Mouse (Mus musculus) adrenal gland, adult 2 months (tissue): ENCODE data around the gene Dhx16. TPM values are rescaled to one million over a fixed set of nuclear protein-coding genes. Genes with fewer than 3 reads are reported as not detected.
"Not testable (repeated sequence)": the region's sequence is repeated elsewhere in the genome, so short reads cannot be mapped to it uniquely, and the experiment has no call there.

Experiments
- DNase-seq: peaks from one replicate; pipeline ENCODE4 v3.0.0; 2021
- microRNA-seq, 2 experiments: library from miRNA; unstranded; fragments of <30 nt; microRNA quantifications; one replicate each; pipeline ENCODE4 v1.2.0; 2021
- polyA plus RNA-seq: library from polyadenylated mRNA; depleted of rRNA; stranded (reverse); fragments of >200 nt; gene quantifications from 2 replicates; pipeline ENCODE4 v1.2.3, GENCODE M21; 2012; rRNA removed
- total RNA-seq, 2 experiments: library from RNA; stranded (reverse); gene quantifications; 2 replicates each; pipeline ENCODE4 v1.2.3; 2021

Dhx16 gene
- total and polyA plus RNA-seq, 3 experiments = 40.5 to 46.2 (median 46.1) TPM

GRCm38 (mm10) chr17:35920384-35920783, 40.8 kb downstream of the Dhx16 start:
- no peak for DNase-seq

GRCm38 (mm10) chr17:35920862-35921562, 41.4 kb downstream of the Dhx16 start:
- DNase-seq = no peak

GRCm38 (mm10) chr17:35921710-35922109, 42.1 kb downstream of the Dhx16 start:
- no peak for DNase-seq

- no peak for DNase-seq
Measured at GRCm38 (mm10) chr17:35922566-35922965, 42.9 kb downstream of the Dhx16 start.

- no peak for DNase-seq
Measured at GRCm38 (mm10) chr17:35923281-35923680, 43.7 kb downstream of the Dhx16 start.

GRCm38 (mm10) chr17:35927471-35927870, 47.9 kb downstream of the Dhx16 start:
- DNase-seq = no peak

- no peak for DNase-seq
Measured at GRCm38 (mm10) chr17:35929534-35929933, 49.9 kb downstream of the Dhx16 start.

GRCm38 (mm10) chr17:35930627-35931026, 51.0 kb downstream of the Dhx16 start:
- DNase-seq = no peak

GRCm38 (mm10) chr17:35932608-35933007, 53.0 kb downstream of the Dhx16 start:
- peak; percentile 1 for DNase-seq

GRCm38 (mm10) chr17:35935763-35936162, 56.1 kb downstream of the Dhx16 start:
- DNase-seq = not testable (repeated sequence)

GRCm38 (mm10) chr17:35937700-35938348, 58.2 kb downstream of the Dhx16 start:
- DNase-seq = no peak

GRCm38 (mm10) chr17:35939108-35939507, 59.5 kb downstream of the Dhx16 start:
- no peak for DNase-seq

- no peak for DNase-seq
Measured at GRCm38 (mm10) chr17:35939941-35940340, 60.3 kb downstream of the Dhx16 start.

Small RNA genes lying within 50 kb of the gene (microRNA-seq; reads per million reads assigned to microRNA genes)
- 0.88 to 1.2 reads per million in 2 experiments for gene Gm28033
- gene Mir1894 = 0 to 0.41 reads per million in 2 experiments

Other genes starting within 250 kb of the Dhx16 start
- not detected for gene Mucl3, start 236.1 kb upstream of the Dhx16 start, total RNA-seq
- gene Mucl3, start 236.1 kb upstream of the Dhx16 start, polyA plus RNA-seq = 0.18 TPM in 1 of 2 replicates, not detected in the other
- gene Vars2, start 212.2 kb upstream of the Dhx16 start, total RNA-seq = 10 to 100 TPM; 36.4 to 38.6 TPM
- gene Vars2, start 212.2 kb upstream of the Dhx16 start, polyA plus RNA-seq = 75.5 and 77.3 TPM in 2 replicates
- gene Gtf2h4, start 206.1 kb upstream of the Dhx16 start, total RNA-seq = 10 to 100 TPM; 18.6 to 25.3 TPM
- gene Gtf2h4, start 206.1 kb upstream of the Dhx16 start, polyA plus RNA-seq = 22.5 and 23.4 TPM in 2 replicates
- 10 to 100 TPM; 30.0 to 58.8 TPM for gene Ddr1, start 175.2 kb upstream of the Dhx16 start, total RNA-seq
- gene Ddr1, start 175.2 kb upstream of the Dhx16 start, polyA plus RNA-seq = 58.0 and 61.6 TPM in 2 replicates
- gene Ier3, start 58.1 kb upstream of the Dhx16 start, total RNA-seq = 10 to 100 TPM in 1 of 2 experiments, 1 to 10 TPM in 1; 9.6 to 13.8 TPM
- gene Ier3, start 58.1 kb upstream of the Dhx16 start, polyA plus RNA-seq = 17.1 and 17.6 TPM in 2 replicates
- gene Flot1, start 56.6 kb upstream of the Dhx16 start, total RNA-seq = 10 to 100 TPM; 59.0 to 74.4 TPM
- 61.0 and 66.2 TPM in 2 replicates for gene Flot1, start 56.6 kb upstream of the Dhx16 start, polyA plus RNA-seq
- 100 to 1,000 TPM; 152 to 198 TPM for gene Tubb5, start 41.5 kb upstream of the Dhx16 start, total RNA-seq
- gene Tubb5, start 41.5 kb upstream of the Dhx16 start, polyA plus RNA-seq = 137 and 156 TPM in 2 replicates
- gene Mdc1, start 38.3 kb upstream of the Dhx16 start, total RNA-seq = 10 to 100 TPM; 15.4 to 20.8 TPM
- 3.6 and 5.9 TPM in 2 replicates for gene Mdc1, start 38.3 kb upstream of the Dhx16 start, polyA plus RNA-seq
- 1 to 10 TPM; 3.3 to 4.8 TPM for gene Nrm, start 18.5 kb upstream of the Dhx16 start, total RNA-seq
- gene Nrm, start 18.5 kb upstream of the Dhx16 start, polyA plus RNA-seq = 9.3 and 11.7 TPM in 2 replicates
- gene Ppp1r18, start 14.2 kb upstream of the Dhx16 start, total RNA-seq = 10 to 100 TPM; 27.3 to 42.6 TPM
- gene Ppp1r18, start 14.2 kb upstream of the Dhx16 start, polyA plus RNA-seq = 37.3 and 45.3 TPM in 2 replicates
- gene 2310061I04Rik, start 17.6 kb downstream of the Dhx16 start, total RNA-seq = 10 to 100 TPM; 51.6 to 52.6 TPM
- 112 and 122 TPM in 2 replicates for gene 2310061I04Rik, start 17.6 kb downstream of the Dhx16 start, polyA plus RNA-seq
- 10 to 100 TPM; 27.4 to 40.0 TPM for gene Atat1, start 30.3 kb downstream of the Dhx16 start, total RNA-seq
- gene Atat1, start 30.3 kb downstream of the Dhx16 start, polyA plus RNA-seq = 128 and 145 TPM in 2 replicates
- gene Mrps18b, start 36.6 kb downstream of the Dhx16 start, total RNA-seq = 100 to 1,000 TPM; 111 to 114 TPM
- gene Mrps18b, start 36.6 kb downstream of the Dhx16 start, polyA plus RNA-seq = 91.6 and 101 TPM in 2 replicates
- 100 to 1,000 TPM in 1 of 2 experiments, 10 to 100 TPM in 1; 64.6 to 140 TPM for gene Ppp1r10, start 36.6 kb downstream of the Dhx16 start, total RNA-seq
- gene Ppp1r10, start 36.6 kb downstream of the Dhx16 start, polyA plus RNA-seq = 24.7 and 32.8 TPM in 2 replicates
- 10 to 100 TPM; 83.5 to 86.8 TPM for gene Abcf1, start 89.9 kb downstream of the Dhx16 start, total RNA-seq
- gene Abcf1, start 89.9 kb downstream of the Dhx16 start, polyA plus RNA-seq = 66.0 and 78.9 TPM in 2 replicates
- 10 to 100 TPM; 38.1 to 53.1 TPM for gene Gnl1, start 100.0 kb downstream of the Dhx16 start, total RNA-seq
- gene Gnl1, start 100.0 kb downstream of the Dhx16 start, polyA plus RNA-seq = 26.9 and 29.6 TPM in 2 replicates
- gene Prr3, start 100.4 kb downstream of the Dhx16 start, total RNA-seq = 10 to 100 TPM; 19.5 to 19.8 TPM
- gene Prr3, start 100.4 kb downstream of the Dhx16 start, polyA plus RNA-seq = 19.1 and 20.6 TPM in 2 replicates
- gene H2-T24, start 140.7 kb downstream of the Dhx16 start, total RNA-seq = 1 to 10 TPM; 6.6 to 8.2 TPM
- gene H2-T24, start 140.7 kb downstream of the Dhx16 start, polyA plus RNA-seq = 3.6 and 3.7 TPM in 2 replicates
- 10 to 100 TPM; 49.7 to 65.2 TPM for gene H2-T23, start 153.0 kb downstream of the Dhx16 start, total RNA-seq
- 156 and 162 TPM in 2 replicates for gene H2-T23, start 153.0 kb downstream of the Dhx16 start, polyA plus RNA-seq
- gene H2-T22, start 162.9 kb downstream of the Dhx16 start, total RNA-seq = 10 to 100 TPM; 32.2 to 42.9 TPM
- gene H2-T22, start 162.9 kb downstream of the Dhx16 start, polyA plus RNA-seq = 34.7 and 38.6 TPM in 2 replicates
- under 1 TPM in 1 of 2 experiments, not detected in 1; 0.23 TPM for gene Gm6034, start 163.1 kb downstream of the Dhx16 start, total RNA-seq
- gene Gm6034, start 163.1 kb downstream of the Dhx16 start, polyA plus RNA-seq = 0.10 and 0.50 TPM in 2 replicates
- 1 to 10 TPM; 4.4 to 8.2 TPM for gene Gm11127, start 178.6 kb downstream of the Dhx16 start, total RNA-seq
- not detected in 2 replicates for gene Gm11127, start 178.6 kb downstream of the Dhx16 start, polyA plus RNA-seq
- under 1 TPM in 1 of 2 experiments, not detected in 1; 0.41 TPM for gene Gm19684, start 241.9 kb downstream of the Dhx16 start, total RNA-seq
- gene Gm19684, start 241.9 kb downstream of the Dhx16 start, polyA plus RNA-seq = 0.33 and 0.36 TPM in 2 replicates
- gene Gm7030, start 249.6 kb downstream of the Dhx16 start, total RNA-seq = not detected
- gene Gm7030, start 249.6 kb downstream of the Dhx16 start, polyA plus RNA-seq = not detected in 2 replicates